Mouse (Mus musculus) midbrain, embryonic 10.5 days (tissue): ENCODE data around the gene Ntng1. TPM values are rescaled to one million over a fixed set of nuclear protein-coding genes. Genes with fewer than 3 reads are reported as not detected.

Source experiments
- DNase-seq: peaks from one replicate; pipeline ENCODE4 v3.0.0-alpha.2; 2017; ENCODE audit warnings: low spot score
- H3K27ac ChIP-seq: fragments of 300-500 bp; sonication (generic); replicated peaks from 2 replicates; pipeline ENCODE4 v1.5.1; 2016; ENCODE audit warnings: mild to moderate bottlenecking
- H3K27me3 ChIP-seq: fragments of 300-500 bp; sonication (generic); 2 replicates; pipeline ENCODE4 v1.6.1; 2016; ENCODE audit warnings: low read depth, mild to moderate bottlenecking; ENCODE audit not compliant: poor library complexity, severe bottlenecking
- H3K36me3 ChIP-seq: fragments of 300-500 bp; sonication (generic); 2 replicates; pipeline ENCODE4 v1.6.1; 2016; ENCODE audit warnings: mild to moderate bottlenecking, moderate library complexity
- H3K4me1 ChIP-seq: fragments of 300-500 bp; sonication (generic); 2 replicates; pipeline ENCODE4 v1.6.1; 2016
- H3K4me3 ChIP-seq: fragments of 300-500 bp; sonication (generic); 2 replicates; pipeline ENCODE4 v1.5.1; 2016; ENCODE audit warnings: mild to moderate bottlenecking, moderate library complexity
- H3K9me3 ChIP-seq: fragments of 300-500 bp; sonication (generic); replicated peaks from 2 replicates; pipeline ENCODE4 v1.6.1; 2016; ENCODE audit warnings: mild to moderate bottlenecking
- WGBS: fragments of 180-500 bp; shearing (Covaris S2); methylation state at CpG from one replicate; pipeline ENCODE4 v1.1.7; 2016; 5-methylcytosine and 5-hydroxymethylcytosine counted together
- polyA plus RNA-seq: library from polyadenylated mRNA; unstranded; fragments of >200 nt; fragmentation: Nextera tagmentation; extraction: Ambion mirVana; gene quantifications from 2 replicates; pipeline ENCODE4 v1.2.1, GENCODE M21; 2016

Ntng1 gene
- polyA plus RNA-seq, 1 experiment from 2014 or later: 1.9 TPM

GRCm38 (mm10) chr3:109732327-109733182 is 411.3 kb downstream of the Ntng1 start:
- no peaks in the 10 kb centered on the region for H3K9me3 ChIP-seq
- H3K27ac ChIP-seq: no peak overlapping the region
- WGBS: 66% methylated on average over 10 of the region's 10 CpGs
- no peak overlapping the region for H3K4me3 ChIP-seq
- no peaks in the 10 kb centered on the region for H3K27me3 ChIP-seq
- H3K36me3 ChIP-seq: no peaks in the 10 kb centered on the region
- peaks cover 10% of the 10 kb centered on the region; the same call in 1 of the 2 replicates for H3K4me1 ChIP-seq
- DNase-seq: no peak

GRCm38 (mm10) chr3:109731592-109732230 is 412.1 kb downstream of the Ntng1 start:
- no peak for DNase-seq
- Histone ChIP-seq H3K27ac (no peak overlapping the region), H3K36me3 (no peaks in the 10 kb centered on the region), H3K4me1 (peaks cover 10% of the 10 kb centered on the region; the same call in 1 of the 2 replicates), H3K27me3 (no peaks in the 10 kb centered on the region), H3K9me3 (no peaks in the 10 kb centered on the region), H3K4me3 (no peak overlapping the region)
- 70% methylated on average over 5 of the region's 5 CpGs for WGBS

Other genes with a start within 250 kb of the Ntng1 start
- gene Prmt6, start 107.0 kb upstream of the Ntng1 start, polyA plus RNA-seq: 27.4 and 28.2 TPM in 2 replicates